ENCODE assay signal across 9 mouse cellular contexts in the genomic region with DNA sequence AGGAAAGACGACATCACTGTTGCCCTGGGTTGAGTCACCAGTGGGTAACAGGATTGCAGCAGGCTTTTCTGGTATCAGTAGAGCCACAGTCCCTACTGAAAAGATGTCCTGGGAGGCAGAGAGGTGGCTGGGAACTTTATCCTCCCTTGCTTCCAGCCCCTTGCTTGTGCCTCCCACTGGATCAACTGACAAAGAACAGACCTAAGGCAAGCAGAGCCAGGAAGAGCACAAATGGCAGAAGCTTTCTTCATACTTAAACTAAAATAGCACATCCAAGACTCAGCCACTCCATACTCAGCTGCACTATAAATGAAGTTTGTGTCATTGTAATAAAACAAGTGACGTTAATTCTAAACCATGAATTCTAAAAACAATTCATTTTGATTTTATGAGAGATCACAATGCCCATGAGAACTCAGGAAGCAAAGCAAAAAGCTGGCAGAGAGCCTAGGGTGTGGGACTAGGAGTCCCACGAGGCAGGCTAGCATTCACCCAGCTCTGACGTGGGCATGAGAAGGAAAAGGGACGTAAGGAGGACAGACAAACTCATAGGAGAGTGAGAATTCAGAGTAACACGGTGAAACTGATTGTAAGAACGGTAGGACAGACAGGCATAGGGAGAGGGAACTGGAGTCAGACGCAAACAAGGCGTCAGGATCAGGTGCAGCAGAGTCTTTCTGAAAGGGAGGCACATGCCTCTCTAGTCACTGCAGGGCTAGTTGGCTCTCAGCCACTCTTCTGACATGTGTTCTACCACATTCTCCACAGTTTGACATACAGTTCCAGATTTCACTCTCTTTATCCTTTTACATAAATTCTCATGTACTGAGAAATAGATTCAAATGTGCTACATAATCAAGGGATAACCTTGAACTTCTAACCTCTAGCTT. TPM values are rescaled to one million over a fixed set of nuclear protein-coding genes. Genes with fewer than 3 reads are reported as not detected.
DNase-seq lines count a peak whose midpoint lies in the region; ATAC-seq lines count a peak whose summit lies in the region.
"Had no signal": no experiment of that assay in that cellular context is flagged by ENCODE, and none has a peak within 500 bp of the region (broad histone marks: within the 10 kb centered on the region; RNA-seq: fewer than 3 reads in every experiment).

No protein-coding gene starts in this region.

- DNase-seq in kidney, postnatal 25 days = peak; percentile 48 to 49
- no peak for DNase-seq in kidney, adult 11 months
- DNase-seq in adipocyte (ENCODE audit: low spot score) = peak; percentile 43
- DNase-seq in lung, postnatal 36 days = peak; percentile 59
- DNase-seq: thymus, adult 2 months had no signal

- no peak overlapping the region for H3K4me2 ChIP-seq in heart, embryonic 11.5 days
- H3K4me2 ChIP-seq in hindbrain, embryonic 13.5 days = no peak overlapping the region
- H3K4me2 ChIP-seq: limb, embryonic 12.5 days had no signal

- no peak overlapping the region for H3K9ac ChIP-seq in heart, embryonic 11.5 days (ENCODE audit: low read depth, low read length)
- H3K9ac ChIP-seq in hindbrain, embryonic 13.5 days = no peak overlapping the region
- H3K9ac ChIP-seq: limb, embryonic 12.5 days had no signal

- H3K27me3 ChIP-seq in heart, embryonic 11.5 days (ENCODE audit: control insufficient read depth, insufficient read depth, low read length) = no peaks in the 10 kb centered on the region
- H3K27me3 ChIP-seq in hindbrain, embryonic 13.5 days = no peaks in the 10 kb centered on the region
- H3K27me3 ChIP-seq: limb, embryonic 12.5 days had no signal

- no peaks in the 10 kb centered on the region; the same call in 1 of the 2 replicates for H3K4me1 ChIP-seq in heart, embryonic 11.5 days (ENCODE audit: control insufficient read depth, insufficient read depth, low read length)
- no peaks in the 10 kb centered on the region for H3K4me1 ChIP-seq in hindbrain, embryonic 13.5 days (replicated peaks)
- H3K4me1 ChIP-seq: limb, embryonic 12.5 days had no signal

- no peak for ATAC-seq in heart, embryonic 11.5 days (replicated peaks; ENCODE audit: insufficient number of reproducible peaks, low FRiP score, low TSS enrichment)
- no peak for ATAC-seq in cerebellum, adult (ENCODE audit: insufficient number of reproducible peaks, low FRiP score, low TSS enrichment)
- no peak for ATAC-seq in hindbrain, embryonic 13.5 days (ENCODE audit: low FRiP score)

- 67% methylated on average over 9 of the region's 9 CpGs for WGBS in heart, embryonic 11.5 days (ENCODE audit: insufficient replicate concordance)
- WGBS in hindbrain, embryonic 13.5 days = 81% methylated on average over 9 of the region's 9 CpGs

- no peak overlapping the region for H3K4me3 ChIP-seq in heart, embryonic 11.5 days (ENCODE audit: low read depth, low read length)
- no peak overlapping the region for H3K4me3 ChIP-seq in hindbrain, embryonic 13.5 days
- H3K4me3 ChIP-seq: limb, embryonic 12.5 days had no signal

- peak overlapping the region; percentile 83 for H3K27ac ChIP-seq in heart, embryonic 11.5 days (ENCODE audit: low read depth, low read length)
- no peak overlapping the region for H3K27ac ChIP-seq in hindbrain, embryonic 13.5 days
- H3K27ac ChIP-seq: limb, embryonic 12.5 days had no signal

- H3K9me3 ChIP-seq in heart, embryonic 11.5 days (replicated peaks; ENCODE audit: control insufficient read depth, low read length) = no peaks in the 10 kb centered on the region
- H3K9me3 ChIP-seq in hindbrain, embryonic 13.5 days = no peaks in the 10 kb centered on the region
- H3K9me3 ChIP-seq: limb, embryonic 12.5 days had no signal

- peaks cover 14% of the 10 kb centered on the region for H3K36me3 ChIP-seq in heart, embryonic 11.5 days (ENCODE audit: control insufficient read depth, insufficient read depth, low read length)
- peaks cover 71% of the 10 kb centered on the region for H3K36me3 ChIP-seq in hindbrain, embryonic 13.5 days

RNA-seq across cellular contexts. Expression of a gene that starts 21.3 kb away (rescaled TPM):
- polyA plus RNA-seq in heart, embryonic 11.5 days (2014; fragmentation: Nextera tagmentation; extraction: Ambion mirVana) = 3.2 and 4.0 TPM in 2 replicates
- 10.7 and 12.3 TPM in 2 replicates for polyA plus RNA-seq in hindbrain, embryonic 13.5 days (2015; fragmentation: Nextera tagmentation; extraction: Ambion mirVana)

RNA-seq across cellular contexts. Expression of a gene that starts 21.8 kb away (rescaled TPM):
- 8.0 and 9.2 TPM in 2 replicates for polyA plus RNA-seq in heart, embryonic 11.5 days (2014; fragmentation: Nextera tagmentation; extraction: Ambion mirVana)
- polyA plus RNA-seq in hindbrain, embryonic 13.5 days (2015; fragmentation: Nextera tagmentation; extraction: Ambion mirVana) = 4.7 and 6.1 TPM in 2 replicates
